Mouse (Mus musculus): ENCODE data around the gene Rgs7. TPM values are rescaled to one million over a fixed set of nuclear protein-coding genes. Genes with fewer than 3 reads are reported as not detected.
A peak's percentile ranks its signal among the peaks of the same experiment; 100 is the strongest.

Rgs7 gene
- total RNA-seq, 2 experiments from 2014 or later = 104 to 110 TPM

DNA sequence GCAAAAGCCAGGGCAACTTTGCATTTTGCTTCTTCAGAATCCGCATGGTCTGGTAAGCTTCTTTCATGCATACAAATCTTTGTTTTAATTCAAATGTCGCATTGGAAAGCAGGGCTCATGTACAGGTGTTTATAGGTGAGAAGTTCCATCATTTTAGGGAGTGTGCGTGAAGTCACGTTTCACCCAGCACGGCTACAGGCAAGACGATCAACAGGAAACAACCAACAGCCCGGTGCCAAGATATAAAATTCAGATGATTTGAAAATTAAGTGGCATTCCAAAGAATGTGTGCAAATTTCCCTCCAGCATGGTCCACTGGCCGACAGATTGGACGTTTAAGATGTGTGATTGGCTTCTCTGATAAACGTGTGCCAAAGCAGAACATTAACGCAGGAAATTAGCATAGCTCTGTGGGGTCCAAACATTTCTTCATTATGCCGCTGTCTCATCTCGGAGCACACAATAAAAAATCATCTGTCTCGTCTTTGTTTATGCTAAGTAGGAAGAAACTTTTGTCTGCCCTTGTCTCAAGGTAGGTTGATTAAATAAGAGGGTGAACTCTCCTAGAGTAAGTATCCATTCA, 58.6 kb downstream of the Rgs7 start:
- no peak for DNase-seq (ENCODE audit: extremely low spot score in 1 of 2, low spot score in 2 of 2)
- intact Hi-C loops (cut with DNase I) = no loop called here

DNA sequence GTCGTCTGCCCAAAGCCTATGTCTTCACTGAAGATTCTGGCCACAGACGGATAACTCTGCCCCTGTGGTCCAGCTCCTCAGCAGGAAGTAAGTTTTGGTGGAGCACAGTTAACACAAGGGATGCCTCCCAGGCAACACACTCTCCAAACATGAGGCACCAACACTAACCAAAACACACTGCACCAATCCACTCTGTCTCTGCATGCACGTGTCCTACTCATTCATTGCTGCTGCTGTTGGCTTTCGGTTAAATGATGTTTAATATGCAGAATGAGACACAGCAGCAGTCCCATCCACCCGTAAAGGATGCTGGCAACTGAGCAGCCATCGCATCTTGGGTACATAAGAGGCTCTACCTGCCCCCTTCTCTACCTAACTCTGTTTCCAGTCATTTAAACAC, 59.2 kb downstream of the Rgs7 start:
- DNase-seq (ENCODE audit: extremely low spot score in 1 of 2, low spot score in 2 of 2) = no peak
- intact Hi-C loops (cut with DNase I) = no loop called here

DNA sequence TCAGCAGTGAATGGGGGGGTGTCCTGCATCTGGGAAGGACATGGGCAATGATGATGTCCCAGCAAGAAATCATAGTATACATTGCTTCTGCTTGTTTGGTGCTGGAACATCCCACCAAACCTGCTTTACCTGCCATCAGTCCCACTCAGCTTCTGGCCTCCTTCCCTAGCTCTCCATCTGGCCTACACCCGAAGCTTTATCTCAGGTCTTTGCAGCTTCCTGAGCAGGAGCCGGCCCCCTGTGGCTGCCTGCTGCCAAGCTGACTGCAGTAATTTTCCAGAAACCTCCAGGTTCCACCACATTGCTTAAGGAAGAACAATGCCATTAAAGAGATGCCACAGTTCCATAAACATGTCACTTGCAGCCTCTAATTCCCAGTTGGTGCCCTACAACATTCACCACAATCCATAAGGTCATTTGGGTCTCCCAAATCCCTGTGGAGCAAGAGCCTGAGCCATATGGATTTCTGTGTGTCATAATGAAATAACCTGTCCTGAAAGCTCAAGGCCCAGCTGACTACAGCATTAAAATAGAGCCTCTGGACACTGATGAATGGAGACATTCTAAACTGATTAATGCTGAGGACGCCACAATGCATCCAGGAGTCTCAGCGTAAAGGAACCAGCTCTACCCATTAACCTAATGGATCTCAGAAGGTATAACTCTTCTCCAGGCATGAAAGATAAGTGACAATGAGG, 60.8 kb downstream of the Rgs7 start:
- intact Hi-C loops (cut with DNase I) = no loop called here
- DNase-seq (ENCODE audit: extremely low spot score in 1 of 2, low spot score in 2 of 2) = no peak

DNA sequence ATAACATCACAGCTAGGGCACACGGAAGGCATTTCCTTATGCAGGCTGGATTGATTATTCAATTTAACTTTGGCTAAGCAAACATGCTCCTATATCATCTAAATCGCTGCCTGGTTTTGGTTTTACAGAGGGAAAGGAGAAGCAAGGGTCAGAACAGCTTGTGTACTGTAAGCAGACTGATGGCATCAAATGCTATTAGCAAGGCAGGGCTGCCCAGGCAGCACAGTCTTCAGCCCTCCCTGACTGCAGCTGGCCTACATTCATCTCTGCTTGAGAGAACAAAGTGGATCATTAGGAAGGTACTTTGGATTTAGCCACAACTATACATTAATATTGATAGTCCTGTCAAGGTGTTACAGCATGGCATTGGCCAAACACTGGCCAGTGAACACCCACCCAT, 65.2 kb downstream of the Rgs7 start:
- no peak for DNase-seq (ENCODE audit: extremely low spot score in 1 of 2, low spot score in 2 of 2)
- intact Hi-C loops (cut with DNase I) = no loop called here

DNA sequence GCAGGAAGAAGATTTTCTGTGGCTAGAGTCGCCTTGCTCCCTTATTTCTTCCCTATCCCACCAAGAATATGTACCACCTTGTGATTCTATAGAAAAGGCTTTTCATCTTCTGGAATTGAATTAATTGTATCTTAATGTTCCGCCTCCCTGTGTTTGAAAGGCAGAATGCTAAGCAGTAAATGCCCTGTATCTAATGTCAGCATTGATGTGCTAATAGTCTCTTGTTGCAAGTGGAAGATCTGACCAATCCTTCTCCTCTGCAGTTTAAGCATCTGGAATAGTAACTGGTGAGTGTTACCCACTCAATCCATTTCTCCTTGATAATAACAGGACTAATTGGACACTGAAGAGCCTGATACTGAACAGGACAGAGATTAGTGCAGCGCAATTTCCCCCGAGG, 65.9 kb downstream of the Rgs7 start:
- intact Hi-C loops (cut with DNase I) = no loop called here
- no peak for DNase-seq (ENCODE audit: extremely low spot score in 1 of 2, low spot score in 2 of 2)

DNA sequence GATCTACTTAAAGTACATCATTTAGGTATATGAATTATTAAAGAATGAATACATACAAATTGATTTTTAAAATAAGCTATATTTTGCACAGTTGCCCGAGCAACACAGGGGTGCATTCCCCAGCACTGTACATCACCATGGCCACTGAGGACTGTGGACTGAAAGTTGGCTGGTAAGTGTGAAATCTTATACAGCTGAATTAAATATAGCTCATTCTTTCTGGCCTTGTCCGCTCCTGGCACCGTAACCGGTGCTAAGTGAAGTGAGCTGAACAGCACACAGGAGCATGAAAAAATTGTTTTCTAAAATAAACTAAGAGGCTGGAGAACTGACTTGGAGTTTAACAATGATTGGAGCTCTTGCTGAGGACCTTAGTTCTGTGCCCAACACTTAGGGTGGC, 71.4 kb downstream of the Rgs7 start:
- intact Hi-C loops (cut with DNase I) = no loop called here
- peak in 1 of 2 experiments; percentile 23 for DNase-seq (ENCODE audit: extremely low spot score in 1 of 2, low spot score in 2 of 2)

DNA sequence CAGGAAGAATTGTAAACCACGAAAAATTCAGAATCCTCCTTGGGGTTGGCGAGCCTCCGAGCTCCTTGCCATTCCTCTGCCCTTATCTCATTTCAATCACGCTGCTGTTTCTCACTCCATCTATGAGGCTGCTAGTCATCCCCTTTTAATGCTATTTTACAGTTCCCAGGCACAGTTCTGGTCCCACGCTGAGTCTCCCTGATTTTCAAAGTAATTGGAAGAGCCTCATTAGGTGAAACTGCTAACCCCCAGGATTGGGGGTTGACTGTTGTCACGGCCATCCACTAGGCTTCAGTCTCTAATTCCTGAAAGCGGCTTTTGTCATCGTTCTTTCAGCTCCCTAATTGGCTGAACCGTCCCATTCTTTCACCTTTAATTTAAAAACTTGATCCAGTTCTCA, 76.6 kb downstream of the Rgs7 start:
- intact Hi-C loops (cut with DNase I) = no loop called here
- no peak for DNase-seq (ENCODE audit: extremely low spot score in 1 of 2, low spot score in 2 of 2)

DNA sequence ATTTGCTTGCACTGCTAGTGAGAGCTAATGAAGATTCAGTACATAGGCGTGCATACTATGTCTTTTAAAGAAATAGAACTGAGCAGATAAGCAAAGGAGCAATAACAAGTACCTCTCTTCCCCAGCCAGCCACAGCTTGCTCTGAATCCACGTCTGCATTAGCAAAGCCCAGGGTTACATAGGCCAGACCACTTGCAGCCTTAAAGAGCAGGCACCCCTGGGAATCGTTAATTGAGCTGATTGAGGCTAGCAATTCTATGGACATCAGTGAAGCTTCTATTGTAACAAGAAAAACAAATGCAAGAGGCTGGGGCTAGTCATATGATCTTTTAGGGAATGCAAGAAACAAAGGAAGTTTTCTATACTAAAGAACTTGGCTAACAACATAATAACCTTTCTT, 81.9 kb downstream of the Rgs7 start:
- intact Hi-C loops (cut with DNase I) = no loop called here
- no peak for DNase-seq (ENCODE audit: extremely low spot score in 1 of 2, low spot score in 2 of 2)

DNA sequence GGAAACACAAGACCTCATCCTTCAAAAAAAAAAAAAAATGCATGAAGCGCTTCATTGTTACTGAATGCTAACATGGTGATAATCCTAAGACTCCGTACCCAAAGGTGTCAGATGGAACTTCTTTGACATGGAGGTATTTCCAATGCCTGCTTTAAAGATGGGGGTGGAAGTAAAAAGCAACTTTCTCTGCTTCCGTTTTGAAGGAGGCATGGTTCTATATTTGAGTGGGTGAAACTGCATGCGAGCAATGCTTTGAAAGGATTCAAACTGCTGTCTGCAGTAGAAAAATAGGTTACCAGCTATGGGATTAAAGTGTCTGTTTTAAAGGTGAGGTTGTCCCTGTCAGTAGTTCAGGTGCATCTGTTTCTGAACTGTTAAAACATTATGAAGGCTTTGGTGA, 100.4 kb downstream of the Rgs7 start:
- intact Hi-C loops (cut with DNase I) = no loop called here
- DNase-seq (ENCODE audit: extremely low spot score in 1 of 2, low spot score in 2 of 2) = no peak

DNA sequence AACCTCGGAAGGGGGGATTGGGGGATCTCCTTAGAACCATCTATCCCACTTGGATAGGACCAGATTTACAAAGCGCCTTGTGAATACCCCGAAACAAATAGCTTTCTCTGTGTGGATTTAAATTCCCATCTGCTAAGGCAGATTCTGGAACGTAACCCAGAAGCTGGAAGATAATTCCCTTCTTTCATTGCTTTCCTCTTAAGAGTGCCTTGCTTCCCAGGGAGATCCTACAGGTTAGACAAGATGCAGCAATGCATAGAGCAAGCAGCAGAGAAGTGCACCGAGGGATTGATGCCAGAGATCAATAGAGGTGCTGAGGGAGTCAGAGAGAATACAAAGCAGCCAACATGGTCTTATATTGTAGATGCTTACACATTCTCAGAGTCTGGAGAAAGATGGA, 103.0 kb downstream of the Rgs7 start:
- intact Hi-C loops (cut with DNase I) = no loop called here
- peak in 1 of 2 experiments; percentile 29 for DNase-seq (ENCODE audit: extremely low spot score in 1 of 2, low spot score in 2 of 2)

DNA sequence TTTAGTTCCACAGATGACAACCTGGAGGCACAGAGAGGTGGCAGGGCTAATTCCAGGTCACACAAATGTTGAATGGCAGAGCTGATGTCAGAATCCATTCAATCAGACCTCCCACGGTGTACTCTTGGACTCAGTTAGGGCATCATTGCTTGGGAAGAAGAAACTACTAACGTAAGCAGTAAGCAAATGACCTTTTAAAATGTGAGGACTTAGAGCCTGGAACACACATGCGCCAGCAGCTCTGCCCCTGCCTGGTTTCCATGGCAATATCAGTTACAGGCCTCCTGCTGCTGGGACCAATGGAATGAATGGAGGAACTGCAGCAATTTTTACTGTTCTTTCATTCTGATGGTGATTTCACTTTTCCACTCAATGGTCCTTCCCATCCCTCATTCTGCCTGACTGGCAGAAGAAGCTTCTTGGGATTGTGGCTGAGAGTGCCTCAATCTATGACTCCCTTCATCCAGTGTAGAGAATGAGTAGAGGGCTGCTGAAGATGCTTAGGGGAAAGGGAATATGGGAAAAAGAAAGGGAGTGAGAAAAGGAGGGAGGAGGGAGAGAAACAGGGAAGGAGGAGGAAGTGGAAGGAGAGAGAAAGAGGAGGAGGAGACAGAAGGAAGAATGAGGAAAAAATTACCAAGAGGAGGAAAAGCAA, 106.6 kb downstream of the Rgs7 start:
- peak; percentile 24 to 59 for DNase-seq (ENCODE audit: extremely low spot score in 1 of 2, low spot score in 2 of 2)
- intact Hi-C loops (cut with DNase I) = no loop called here

DNA sequence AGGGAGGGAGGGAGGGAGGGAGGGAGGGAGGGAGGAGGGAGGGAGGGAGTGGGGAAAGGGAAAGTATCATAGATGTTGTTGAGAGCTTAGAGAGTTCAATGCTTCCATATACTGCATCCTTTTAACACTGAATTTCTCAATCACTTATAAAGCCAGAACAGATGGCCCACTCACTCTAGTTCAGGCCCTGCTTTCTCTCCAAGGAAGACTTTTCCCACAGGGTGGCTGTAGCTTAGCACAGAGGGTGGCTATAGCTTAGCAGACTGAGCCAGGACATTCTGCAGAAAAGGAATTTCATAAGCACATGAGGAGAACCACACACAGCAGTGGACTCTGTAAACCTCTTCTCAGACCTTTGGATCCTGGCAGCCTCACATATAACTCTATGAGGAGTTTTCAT, 119.7 kb downstream of the Rgs7 start:
- DNase-seq (ENCODE audit: extremely low spot score in 1 of 2, low spot score in 2 of 2) = no peak
- intact Hi-C loops (cut with DNase I) = no loop called here

DNA sequence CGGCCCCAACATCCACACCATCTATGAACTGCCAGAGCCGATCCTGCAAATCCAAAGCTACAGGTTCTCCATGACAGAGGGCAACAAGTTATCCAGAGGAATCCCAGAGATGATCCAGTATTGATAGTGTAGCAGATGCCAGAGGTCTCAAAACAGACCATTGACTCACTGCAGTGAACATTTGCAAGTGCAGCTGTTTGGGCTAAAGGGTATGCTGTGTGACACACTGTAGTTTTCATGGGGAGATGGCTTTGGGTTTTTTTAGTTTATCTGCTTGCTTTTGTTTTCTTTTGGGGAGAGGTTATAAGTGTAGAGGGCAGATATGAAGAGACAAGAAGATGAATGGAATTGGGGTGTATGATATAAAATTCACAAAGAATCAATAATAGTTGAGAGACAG, 124.2 kb downstream of the Rgs7 start:
- DNase-seq (ENCODE audit: extremely low spot score in 1 of 2, low spot score in 2 of 2) = no peak
- intact Hi-C loops (cut with DNase I) = no loop called here

DNA sequence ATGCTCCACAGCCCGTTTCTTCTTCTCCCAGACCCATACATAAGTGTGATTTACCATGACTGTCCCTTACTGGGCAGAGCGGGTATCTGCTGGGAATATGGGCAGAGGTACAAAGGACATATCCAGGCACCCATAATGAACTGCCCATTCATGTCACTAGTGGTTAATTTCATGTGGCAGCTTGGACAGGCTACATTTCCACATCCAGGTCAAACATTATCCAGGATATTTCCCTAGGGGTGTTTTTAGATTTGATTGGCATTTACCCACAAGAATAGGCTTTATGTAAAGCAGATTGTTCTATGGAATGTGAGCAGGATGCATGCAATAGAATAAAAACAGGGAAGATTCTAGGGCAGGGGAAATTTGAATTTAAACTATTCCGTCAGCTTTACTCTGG, 128.7 kb downstream of the Rgs7 start:
- intact Hi-C loops (cut with DNase I) = no loop called here

DNA sequence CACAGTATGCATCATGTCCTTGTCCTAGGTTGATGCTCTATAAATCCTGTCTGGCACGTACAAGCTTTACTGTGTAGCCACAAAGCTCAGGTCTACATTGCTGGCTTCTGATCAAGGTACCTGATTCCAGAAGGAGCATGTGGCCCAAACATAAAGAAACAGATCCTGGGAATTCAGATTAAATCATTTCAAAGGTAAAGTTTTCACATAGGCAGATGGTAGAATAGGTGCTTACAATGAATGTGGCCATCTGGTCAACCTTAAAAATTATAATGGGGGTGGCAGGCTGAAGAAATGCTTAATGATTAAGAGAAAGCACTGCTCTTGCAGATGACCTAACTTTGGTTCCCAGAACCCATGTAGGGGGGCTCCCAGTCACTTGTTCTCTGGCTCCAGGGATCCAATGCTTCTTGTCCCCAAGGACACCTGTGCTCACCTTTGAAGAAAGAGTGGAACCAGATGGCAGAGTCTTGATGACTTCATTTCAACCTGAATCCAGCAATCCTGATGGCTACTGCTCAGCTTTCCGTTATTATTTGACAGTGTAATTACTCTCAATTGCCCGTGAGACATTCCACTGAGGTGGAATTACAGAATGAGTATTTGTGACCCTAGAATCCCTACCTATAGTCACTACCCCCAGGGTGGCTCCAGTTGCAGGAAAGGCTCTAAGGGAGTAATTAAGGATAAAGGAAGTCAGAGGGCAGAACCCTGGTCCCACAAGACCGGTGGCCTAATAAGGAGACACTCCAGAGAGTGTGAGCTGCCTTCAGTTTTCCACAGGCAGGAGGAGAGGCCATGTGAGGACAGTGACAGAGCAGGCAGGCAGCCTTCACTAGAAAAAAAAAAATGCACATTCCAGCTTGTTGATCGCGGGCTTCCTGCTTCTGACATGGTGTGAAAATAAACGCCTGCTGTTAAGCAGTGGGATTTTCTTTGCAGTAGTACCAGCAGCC, 132.6 kb downstream of the Rgs7 start:
- DNase-seq (ENCODE audit: extremely low spot score in 1 of 2, low spot score in 2 of 2) = peak in 1 of 2 experiments; percentile 50
- intact Hi-C loops (cut with DNase I) = no loop called here

More for the DNA sequence above, 128.7 kb downstream of the Rgs7 start:
- DNase-seq (ENCODE audit: extremely low spot score in 1 of 2, low spot score in 2 of 2) = no peak

DNA sequence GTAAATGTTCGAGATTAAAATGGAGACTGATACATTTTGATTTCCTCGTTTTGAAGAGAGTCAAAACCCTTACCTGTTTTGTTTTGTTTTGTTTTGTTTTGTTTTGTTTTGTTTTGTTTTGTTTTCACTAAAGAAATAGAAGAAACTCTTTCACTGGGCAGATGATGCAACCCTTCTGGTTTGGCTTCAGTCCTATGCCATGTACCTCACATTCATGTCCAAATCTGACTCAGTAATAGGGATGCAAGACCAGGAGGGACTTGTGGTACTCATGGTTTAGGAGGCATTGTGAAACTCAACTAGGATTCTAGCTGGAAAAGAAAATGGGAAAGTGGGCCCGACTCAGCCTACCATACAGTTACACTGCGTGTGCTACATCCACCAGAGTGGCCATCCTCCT, 139.4 kb downstream of the Rgs7 start:
- intact Hi-C loops (cut with DNase I) = no loop called here
- DNase-seq (ENCODE audit: extremely low spot score in 1 of 2, low spot score in 2 of 2) = no peak

DNA sequence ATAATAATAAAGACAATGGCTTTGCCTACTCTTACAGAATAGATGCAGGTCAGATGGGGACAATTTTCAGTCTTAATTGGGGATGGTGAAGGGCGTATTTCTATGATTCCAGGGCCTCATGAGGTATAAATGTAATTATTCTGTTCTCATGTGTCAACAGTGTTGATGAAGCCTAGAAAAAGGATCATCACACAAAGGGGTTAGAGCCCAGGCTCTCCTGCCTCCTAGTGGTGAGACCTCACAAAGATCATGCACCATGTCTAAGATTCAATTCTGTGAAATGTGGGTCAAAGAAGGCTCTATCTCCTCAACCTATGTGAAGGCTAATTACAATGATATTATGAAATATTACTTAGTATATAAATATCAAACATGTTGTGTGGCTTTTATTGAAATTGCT, 146.1 kb downstream of the Rgs7 start:
- intact Hi-C loops (cut with DNase I) = no loop called here
- no peak for DNase-seq (ENCODE audit: extremely low spot score in 1 of 2, low spot score in 2 of 2)

DNA sequence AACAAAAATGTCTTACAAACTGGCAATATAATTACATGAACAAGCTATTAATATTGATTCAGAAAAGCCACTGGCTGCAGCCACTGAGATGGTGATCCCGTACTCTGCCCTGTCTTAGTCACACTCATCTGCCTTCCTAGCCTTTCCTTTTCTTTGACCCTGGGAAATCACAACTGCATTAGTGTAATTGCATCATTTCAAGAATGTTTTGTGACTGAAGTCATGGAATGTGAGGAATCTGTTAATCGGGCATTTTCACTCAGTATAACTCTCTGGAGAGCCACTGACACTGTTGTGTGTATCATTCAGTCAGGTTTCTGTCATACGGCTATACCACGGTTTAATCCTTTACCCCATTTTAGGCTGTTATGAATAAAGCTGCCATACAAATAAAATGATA, 156.1 kb downstream of the Rgs7 start:
- no peak for DNase-seq (ENCODE audit: extremely low spot score in 1 of 2, low spot score in 2 of 2)
- intact Hi-C loops (cut with DNase I) = no loop called here

DNA sequence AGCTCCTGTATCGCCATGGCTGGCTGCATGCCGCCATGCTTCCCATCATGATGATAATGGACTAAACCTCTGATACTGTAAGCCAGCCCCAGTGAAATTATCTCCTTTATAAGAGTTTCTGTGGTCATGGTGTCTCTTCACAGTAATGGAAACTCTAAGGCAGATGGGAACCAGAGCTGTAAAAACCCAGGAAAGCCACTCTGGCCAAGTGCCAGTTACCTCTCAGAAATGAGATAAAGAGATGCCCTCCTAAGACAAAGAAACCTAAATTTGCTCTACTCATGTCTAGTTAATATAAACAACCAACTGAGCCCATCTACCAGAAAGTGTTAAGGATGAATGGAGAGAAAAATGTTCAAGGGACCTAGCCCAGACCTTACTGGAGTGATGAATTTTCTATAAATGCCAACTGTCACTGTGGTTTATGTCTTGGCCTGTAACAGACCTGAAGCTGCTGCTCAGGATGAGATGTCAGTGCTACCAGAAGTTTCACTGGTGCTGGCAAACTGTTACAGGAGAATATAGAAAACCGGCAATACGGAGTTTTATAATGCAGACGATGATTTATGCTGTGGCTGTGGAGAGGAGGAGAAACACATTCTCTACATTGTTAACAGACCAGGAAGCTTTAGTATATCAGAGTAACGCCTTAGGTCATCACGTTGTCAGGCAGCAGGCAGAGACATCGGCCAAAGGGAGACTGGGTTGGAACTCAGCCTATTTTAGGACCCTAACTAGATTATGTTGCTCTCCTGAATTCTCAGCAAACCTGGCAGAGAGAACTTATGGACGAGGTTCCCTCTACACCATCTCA, 159.1 kb downstream of the Rgs7 start:
- DNase-seq (ENCODE audit: extremely low spot score in 1 of 2, low spot score in 2 of 2) = no peak
- intact Hi-C loops (cut with DNase I) = no loop called here

Data from left cerebral cortex, postnatal 10 days (tissue).